Mouse (Mus musculus): Measurements from ENCODE around the gene Prelid3b.

The Prelid3b gene

DNA sequence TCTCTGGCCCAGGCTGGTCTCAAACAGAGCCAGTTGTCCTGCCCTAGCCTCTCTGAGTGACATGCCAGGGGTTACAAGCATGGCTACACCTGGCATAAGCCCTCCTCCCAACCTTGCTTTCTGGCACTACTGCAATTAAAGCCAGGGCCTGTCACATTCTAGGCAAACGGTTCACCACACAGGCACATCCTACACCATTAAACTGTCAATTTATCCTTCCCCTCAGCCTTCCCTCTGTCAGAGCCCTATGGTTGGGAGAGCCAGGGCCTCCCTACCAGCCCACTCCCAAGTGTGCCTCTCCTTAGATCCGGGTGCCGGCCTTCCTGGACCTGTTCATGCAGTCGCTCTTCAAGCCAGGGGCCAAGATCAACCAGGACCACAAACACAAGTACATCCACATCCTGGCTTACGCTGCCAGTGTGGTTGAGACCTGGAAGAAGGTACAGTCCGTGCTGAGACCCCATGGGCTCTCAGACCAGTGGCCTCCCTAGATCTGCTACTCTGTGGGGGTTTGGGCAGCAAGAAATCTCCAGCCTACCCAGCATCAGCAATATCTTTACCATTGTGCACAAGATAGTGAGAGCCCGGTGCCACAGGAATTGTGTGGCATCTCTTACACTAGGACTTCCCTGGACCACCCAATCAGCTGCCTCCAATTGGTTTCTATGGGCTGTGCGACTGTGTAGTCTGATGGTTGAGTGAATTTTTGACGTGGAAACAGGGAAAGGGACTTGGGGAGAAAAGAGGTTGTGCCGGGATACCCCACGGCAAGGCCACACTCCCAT is 48.4 kb downstream of the Prelid3b start:
- H3K27me3 ChIP-seq (ENCODE audit: control insufficient read depth, insufficient read depth, low read length, poor library complexity, severe bottlenecking), result no peaks in the 10 kb centered on the region
- no peak for DNase-seq (ENCODE audit: low read depth, low spot score)
- peaks cover 17% of the 10 kb centered on the region for H3K36me3 ChIP-seq (ENCODE audit: control insufficient read depth, insufficient read depth, low read length, poor library complexity, severe bottlenecking)

DNA sequence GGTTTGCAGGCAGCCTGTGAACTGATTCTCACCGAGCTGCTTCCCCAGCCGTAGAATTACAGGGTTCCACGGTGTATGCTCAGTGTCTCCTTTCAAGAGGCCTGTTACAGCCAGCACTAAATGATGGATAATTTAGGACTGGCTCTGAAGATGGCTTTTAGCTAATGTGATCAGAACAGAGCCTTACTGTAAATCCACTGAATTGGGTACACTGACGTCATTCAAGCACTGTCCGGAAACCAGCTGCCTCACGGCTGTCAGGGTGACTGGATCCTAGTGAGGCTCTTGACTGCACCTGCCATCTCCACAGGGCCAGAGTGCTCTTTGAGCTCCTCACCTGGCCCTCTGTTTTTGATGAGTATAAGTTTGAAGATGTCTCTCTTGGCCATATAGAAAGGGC is 51.8 kb downstream of the Prelid3b start:
- Histone ChIP-seq H3K27me3 (ENCODE audit: control insufficient read depth, insufficient read depth, low read length, poor library complexity, severe bottlenecking) (no peaks in the 10 kb centered on the region), H3K36me3 (ENCODE audit: control insufficient read depth, insufficient read depth, low read length, poor library complexity, severe bottlenecking) (peaks cover 8% of the 10 kb centered on the region)
- DNase-seq (ENCODE audit: low read depth, low spot score), result no peak

DNA sequence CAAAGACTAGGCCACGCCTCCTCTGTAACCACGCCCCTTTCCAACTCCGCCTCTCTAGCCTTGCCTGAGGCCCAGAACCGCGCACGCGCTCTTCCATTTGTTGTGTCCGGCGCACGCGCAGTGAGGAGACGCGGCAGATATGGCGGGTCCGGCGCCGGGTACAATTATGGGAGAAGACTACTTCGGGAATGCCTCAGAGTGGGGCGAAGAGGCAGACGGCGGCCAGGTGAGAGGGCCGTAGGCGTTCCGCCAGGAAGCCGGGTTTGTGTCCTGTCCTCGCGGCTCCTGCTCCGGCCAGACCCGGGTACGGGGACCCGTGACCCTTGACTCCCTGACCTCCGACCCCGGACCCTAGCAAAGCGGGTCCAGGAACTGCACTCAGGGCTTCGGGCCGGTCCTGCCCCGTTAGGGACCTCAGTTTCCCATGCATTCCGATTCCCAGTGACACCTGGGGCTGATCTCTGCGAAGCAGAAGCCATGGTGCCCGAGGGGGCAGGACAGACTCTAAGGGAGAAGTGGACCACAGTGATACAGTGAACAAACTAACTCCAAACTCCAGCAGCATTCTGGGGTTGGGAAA is 57.1 kb downstream of the Prelid3b start, which contains the start of gene Nelfcd:
Gene Nelfcd (plus strand): TSS at position 74 of the 580 bp plus-strand sequence.
- peak; percentile 99 for DNase-seq (ENCODE audit: low read depth, low spot score)
- Histone ChIP-seq H3K36me3 (ENCODE audit: control insufficient read depth, insufficient read depth, low read length, poor library complexity, severe bottlenecking) (peaks cover 3% of the 10 kb centered on the region; the same call in 1 of the 2 replicates), H3K27me3 (ENCODE audit: control insufficient read depth, insufficient read depth, low read length, poor library complexity, severe bottlenecking) (no peaks in the 10 kb centered on the region)

Measured in splenic B cell, adult 2 months (primary cell).